Mouse (Mus musculus) CD4-positive, CD25-positive, alpha-beta regulatory T cell, adult 2 months (primary cell): ENCODE data around the gene 1700015F17Rik.

Experiments
- DNase-seq: peaks from one replicate; pipeline ENCODE4 v3.0.0-alpha.2; 2012; ENCODE audit warnings: low read depth, low spot score

1700015F17Rik gene

DNA sequence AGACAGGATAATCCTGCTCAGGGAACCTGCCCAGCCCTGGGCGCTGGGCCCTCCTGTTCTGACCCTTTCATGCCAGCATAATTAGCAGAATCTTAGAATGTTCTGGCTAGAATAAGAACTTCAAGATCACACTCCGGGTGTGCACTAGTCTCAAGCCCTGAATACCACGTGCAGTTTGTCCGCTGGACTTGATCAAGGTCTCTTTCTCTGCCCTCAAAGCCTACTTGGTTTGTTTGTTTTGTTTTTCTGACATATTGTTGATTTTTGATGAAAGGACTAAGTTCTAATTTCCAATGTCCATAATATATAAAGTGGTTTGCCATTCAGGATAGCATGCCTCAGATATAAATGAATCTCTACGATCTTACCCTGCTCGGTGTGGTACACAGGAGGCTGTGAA lies at the start of gene 1700015F17Rik:
Gene 1700015F17Rik (minus strand): TSS at position 101 of the 400 bp plus-strand sequence.
- DNase-seq = no peak

- no peak for DNase-seq
Measured at GRCm38 (mm10) chr5:5515411-5515810, 36.5 kb upstream of the 1700015F17Rik start.

- DNase-seq = peak; percentile 76
Measured at GRCm38 (mm10) chr5:5514196-5515076, 35.5 kb upstream of the 1700015F17Rik start, which contains the start of gene Cldn12. Cldn12 (minus strand) TSS chr5:5514958.

GRCm38 (mm10) chr5:5511401-5511800 lies 32.5 kb upstream of the 1700015F17Rik start:
- no peak for DNase-seq

- DNase-seq = no peak
Measured at GRCm38 (mm10) chr5:5510989-5511388, 32.0 kb upstream of the 1700015F17Rik start.

DNA sequence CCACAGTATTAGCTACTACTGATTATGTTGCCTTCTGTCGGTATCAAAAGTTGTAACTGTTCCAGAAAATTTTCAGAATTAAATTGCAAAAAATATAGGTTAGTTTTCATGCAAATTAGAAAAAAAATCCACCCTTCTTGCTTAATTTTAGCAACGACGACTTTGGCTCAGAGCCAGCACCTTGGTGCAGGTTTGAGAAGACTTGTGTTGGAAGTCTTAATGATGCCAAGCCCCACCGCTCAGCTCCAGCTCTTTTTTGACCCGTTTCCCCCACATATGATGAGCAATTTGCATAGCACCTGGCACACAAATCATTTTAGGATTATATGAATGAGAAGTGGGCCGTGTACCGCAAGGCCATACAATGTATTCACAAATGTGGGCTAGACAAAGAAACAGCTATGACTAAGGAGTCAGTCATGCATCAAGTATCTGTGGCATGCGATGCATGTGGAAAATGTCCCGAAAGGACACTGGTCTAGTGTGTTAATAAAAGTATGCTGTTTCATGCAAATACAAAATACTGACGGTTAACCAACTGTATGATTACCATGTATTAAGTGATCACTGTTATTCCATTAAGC lies 31.5 kb upstream of the 1700015F17Rik start:
- no peak for DNase-seq

GRCm38 (mm10) chr5:5508231-5508630 lies 29.3 kb upstream of the 1700015F17Rik start:
- DNase-seq = no peak

DNA sequence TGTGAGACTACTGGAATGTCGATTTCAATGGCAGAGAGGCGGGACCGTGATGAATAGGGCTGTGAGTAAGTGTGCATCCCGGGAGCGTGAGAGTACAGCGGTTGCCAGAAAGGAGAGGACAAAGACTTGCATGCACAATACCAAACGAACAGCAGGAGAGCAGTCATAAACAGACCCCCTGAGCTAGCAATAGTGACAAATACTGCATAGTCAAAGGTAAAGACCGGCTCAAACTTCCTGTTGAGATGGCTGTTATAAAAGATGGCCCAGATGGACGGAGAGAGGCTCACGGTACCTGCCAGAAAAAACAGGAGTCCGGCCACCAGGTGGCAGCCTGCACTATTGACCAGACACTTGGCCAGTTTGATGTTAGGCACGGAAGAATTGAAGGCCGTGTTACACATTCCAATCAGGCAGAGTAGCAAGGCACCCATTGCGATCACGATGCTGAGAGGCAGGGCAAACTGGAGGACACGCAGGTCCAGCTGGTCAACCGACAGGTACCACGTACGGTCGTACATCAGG lies 28.8 kb upstream of the 1700015F17Rik start:
- DNase-seq = peak; percentile 31

GRCm38 (mm10) chr5:5504456-5504855 lies 25.5 kb upstream of the 1700015F17Rik start:
- no peak for DNase-seq

DNA sequence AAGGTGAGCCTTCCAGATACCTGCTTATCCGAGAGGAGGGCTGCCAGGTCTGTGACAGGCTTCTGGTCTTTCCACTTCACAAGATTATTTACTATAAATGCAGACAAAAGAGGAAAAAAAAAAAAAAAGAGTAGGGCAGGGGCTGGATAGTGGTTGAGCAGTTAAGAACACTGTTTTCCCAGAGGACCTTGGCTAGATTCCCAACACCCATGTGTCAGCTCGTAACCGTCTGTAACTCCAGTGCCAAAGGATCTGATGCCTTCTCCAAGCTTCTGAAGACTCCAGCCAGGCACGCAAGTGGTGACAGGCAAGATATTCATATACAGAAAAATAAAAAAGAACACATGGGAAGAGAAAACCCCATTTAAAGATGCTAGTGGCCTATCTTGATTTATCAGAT lies 24.4 kb upstream of the 1700015F17Rik start:
- DNase-seq = no peak

GRCm38 (mm10) chr5:5501583-5501982 lies 22.6 kb upstream of the 1700015F17Rik start:
- DNase-seq = no peak

DNA sequence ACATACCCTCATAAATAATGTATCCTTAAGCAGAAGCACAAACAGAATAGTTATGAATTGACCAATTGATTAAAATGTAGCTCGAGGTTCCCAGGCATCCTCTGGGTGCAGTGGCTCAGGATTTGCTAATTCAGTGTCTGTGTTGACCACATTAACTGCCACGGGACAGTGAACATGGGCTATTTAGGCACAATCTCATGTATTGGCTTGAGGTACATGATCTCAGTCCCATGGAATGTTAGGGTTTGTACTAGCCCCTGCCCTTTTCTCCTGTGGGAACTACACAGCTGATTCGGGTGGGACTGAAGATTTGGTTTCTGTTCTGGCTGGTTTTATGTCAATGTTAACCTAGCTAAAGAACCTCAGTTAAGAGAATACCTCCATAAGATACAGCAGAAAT lies 17.4 kb upstream of the 1700015F17Rik start:
- no peak for DNase-seq

GRCm38 (mm10) chr5:5495042-5495441 lies 16.1 kb upstream of the 1700015F17Rik start:
- DNase-seq = no peak

DNA sequence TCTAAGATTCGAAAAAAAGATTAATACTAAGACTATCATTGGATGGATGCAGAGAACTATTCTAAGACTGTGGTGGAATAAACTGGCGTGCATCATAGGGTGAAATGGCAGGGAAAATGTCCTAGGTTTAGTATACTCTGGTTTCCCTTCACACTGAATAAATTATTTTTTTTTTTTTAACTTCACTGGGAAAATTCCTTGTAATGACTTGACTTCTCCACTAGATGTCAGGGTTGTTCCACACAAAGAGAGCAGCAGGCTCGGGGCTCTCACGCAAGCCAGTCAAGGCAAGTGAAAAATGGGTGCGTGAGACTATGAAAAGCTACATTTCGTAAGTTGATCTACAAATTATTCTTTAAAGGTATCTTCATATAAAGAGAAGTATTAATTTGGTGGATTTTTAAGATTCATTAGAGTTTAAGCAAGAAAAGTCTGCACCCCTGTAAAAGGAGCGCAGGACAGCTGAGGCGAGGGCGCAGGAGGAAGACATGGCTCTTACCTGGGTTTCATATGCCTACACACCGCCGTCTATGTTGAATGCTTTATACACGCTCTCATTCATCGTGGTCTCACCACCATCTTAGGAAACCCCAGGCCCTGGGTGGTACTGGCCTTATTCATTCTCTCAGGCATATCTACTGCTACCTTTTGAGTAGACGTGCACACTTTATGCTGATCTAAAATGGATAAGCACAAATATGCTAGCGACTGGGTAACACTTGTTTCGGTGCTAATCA lies 15.5 kb upstream of the 1700015F17Rik start:
- DNase-seq = peak; percentile 60

GRCm38 (mm10) chr5:5492163-5492562 lies 13.2 kb upstream of the 1700015F17Rik start:
- no peak for DNase-seq

DNA sequence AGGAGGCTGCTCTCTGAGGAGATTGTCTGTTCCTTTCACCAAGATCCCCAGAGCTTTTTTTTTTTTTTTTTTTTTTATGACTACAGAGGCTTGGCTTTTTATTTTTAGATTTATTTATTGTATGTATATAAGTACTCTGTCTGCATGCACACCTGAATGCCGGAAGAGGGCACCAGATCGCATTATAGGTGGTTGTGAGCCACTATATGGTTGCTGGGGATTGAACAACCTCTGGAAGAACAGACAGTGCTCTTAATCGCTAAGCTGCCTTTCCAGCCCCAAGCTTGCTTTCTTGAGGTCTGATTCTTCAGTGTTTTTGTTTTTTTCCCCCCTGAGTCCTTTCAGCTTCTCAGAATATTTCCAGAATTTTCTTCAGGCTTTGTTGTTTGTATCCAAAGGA lies 7.1 kb upstream of the 1700015F17Rik start:
- DNase-seq = no peak

GRCm38 (mm10) chr5:5483254-5483858 lies 4.4 kb upstream of the 1700015F17Rik start:
- no peak for DNase-seq

DNA sequence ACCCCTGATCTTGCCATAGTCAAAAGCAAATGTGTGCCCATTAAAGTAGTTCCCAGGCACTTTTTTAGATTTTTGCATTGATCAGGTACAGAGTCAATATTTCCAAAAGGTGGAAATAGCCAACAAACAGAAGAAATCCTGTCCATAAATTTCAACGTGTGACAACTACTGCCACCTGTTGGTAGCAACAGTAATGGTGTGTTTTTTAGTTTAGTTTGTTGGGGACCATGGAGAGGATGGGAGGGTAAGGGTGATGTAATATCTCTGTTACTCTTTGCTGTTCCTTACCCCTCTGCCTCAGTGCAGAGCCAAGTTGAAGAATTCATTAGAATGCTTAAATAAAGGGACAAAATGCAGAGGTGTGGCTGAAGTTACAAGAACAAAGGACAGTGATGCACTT lies 2.7 kb upstream of the 1700015F17Rik start:
- no peak for DNase-seq

- no peak for DNase-seq
Measured at GRCm38 (mm10) chr5:5476133-5476532, 2.8 kb downstream of the 1700015F17Rik start.

DNA sequence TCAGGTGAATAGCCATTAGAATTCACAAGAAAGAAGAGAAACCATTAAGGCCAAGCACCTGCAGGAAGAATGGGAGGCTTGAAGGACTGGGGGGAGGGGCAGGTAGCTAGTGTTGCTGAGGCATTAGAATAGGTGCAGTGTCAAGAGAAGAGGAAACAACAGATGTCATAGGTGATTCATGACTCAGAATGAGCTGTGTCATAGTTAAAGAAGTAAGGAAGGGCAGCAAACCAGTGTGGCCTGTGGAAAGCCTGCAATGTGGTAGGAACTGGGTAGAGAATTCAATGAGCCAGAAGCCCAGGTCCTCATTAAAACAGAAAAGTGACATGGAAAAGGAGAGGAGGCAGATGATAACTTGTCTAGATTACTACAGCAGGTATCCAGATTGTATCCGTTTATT lies 13.7 kb downstream of the 1700015F17Rik start:
- no peak for DNase-seq

DNA sequence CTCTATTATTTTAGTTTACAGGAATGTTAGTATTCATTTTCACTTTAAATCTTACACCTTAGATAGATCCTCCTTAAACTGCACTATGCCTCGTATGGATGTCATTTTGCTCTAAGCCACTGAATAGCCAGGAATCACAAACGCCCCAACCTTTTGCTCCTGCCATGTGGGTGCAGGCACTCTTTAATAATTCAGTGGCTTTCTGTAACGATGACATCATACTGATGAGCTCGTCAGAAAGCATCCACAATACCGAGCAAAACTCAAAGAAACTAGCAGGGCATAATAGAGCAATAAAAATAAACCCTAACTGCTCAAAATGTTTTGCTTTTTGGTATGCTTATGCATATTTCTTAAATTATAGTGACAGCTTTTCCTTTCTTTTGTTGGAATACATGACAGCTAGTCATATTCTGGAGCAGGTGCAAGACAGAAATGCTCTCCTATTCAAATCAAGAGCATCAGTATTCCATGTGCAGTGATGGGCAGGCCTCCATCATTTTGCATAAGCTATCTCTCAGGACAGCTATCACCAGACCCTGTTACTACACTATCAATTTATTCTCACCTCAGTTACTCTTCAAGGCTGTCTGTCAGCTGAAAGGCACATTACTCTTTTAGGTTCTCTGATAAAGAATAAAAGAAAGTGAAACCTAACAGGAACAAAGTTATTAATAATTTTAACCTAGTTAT lies 47.1 kb downstream of the 1700015F17Rik start:
- no peak for DNase-seq
